Mouse (Mus musculus) urinary bladder, postnatal 25 days (tissue): ENCODE measurements around the gene Glod5.
"Not testable (repeated sequence)": the region's sequence is repeated elsewhere in the genome, so short reads cannot be mapped to it uniquely, and the experiment has no call there.

Experiments used
- DNase-seq: peaks from one replicate; pipeline ENCODE4 v3.0.0; 2022; ENCODE audit warnings: low spot score

Glod5 gene

DNA sequence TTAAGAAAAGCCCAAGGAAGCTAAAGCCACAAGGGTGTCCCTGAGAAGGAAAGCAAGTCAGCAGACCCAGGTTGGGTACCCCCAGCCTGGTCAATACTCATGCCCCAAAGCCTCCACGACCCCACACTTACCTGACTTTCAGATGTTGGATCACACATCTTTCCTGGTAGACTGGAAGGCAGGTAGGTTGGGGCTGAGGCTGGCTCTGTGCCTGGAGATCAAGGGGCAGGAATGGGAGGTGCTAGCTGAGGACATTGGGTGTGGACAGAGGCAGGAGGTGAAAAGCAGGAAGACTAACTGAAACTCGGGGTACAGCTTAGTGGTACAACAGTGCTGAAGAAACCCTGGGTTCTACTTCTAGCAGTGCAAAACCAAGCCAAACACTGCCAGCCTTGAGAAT is at the start of gene Glod5:
Gene Glod5 (minus strand): TSS at position 207 of the 400 bp plus-strand sequence.
- DNase-seq: no peak

DNA sequence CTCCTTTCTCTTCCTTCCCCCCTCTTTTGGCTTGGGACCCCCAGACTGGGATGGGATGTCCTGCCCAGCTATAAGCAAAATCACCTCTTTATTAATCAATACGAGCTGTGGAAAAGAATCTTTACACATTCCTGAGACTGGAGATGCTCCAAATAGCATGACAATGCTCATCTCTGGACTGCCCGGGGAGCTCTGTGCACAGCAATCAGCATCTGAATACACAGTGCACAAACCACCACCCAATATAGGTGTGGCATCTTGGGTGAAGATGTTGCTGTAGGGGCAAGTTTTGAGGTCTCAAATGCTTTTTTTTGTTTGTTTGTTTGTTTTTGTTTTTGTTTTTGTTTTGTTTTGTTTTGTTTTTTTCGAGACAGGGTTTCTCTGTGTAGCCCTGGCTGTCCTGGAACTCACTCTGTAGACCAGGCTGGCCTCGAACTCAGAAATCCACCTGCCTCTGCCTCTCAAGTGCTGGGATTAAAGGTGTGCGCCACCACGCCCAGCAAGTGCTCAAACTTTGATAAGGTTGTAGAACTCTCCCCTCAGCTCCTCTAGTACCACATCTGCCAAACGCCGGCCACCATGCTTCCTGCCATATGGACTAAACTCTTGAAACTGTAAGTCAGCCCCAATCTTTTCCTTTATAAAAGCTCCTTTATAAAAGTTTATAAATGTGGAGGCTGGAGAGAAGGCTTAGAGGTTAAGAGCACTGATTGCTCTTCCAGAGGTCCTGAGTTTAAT is 32.9 kb upstream of the Glod5 start:
- DNase-seq: not testable (repeated sequence)

DNA sequence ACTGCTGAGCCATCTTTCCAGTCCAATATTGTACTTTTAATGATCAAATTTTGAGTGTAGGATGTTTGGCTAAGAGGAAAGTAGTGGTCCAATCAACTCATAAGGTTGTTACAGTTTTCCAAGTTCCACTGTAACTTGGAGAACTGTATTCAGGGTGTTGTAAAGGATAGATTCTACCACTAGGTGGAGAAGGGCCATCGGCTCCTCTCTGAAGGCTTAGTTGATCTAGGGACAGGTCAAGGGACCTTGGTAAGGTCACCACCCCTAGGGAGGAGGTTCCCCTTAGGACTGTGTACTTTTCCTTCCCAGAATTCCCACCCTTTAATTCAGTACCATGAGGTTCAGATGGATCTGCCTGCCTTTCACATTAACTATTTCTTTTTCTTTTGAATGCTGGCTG is 14.7 kb upstream of the Glod5 start:
- DNase-seq: no peak

- DNase-seq: no peak
These were observed 8.5 kb upstream of the Glod5 start for GRCm38 (mm10) chrX:8026811-8027210.

GRCm38 (mm10) chrX:8024795-8025194 is 6.5 kb upstream of the Glod5 start:
- no peak for DNase-seq

DNA sequence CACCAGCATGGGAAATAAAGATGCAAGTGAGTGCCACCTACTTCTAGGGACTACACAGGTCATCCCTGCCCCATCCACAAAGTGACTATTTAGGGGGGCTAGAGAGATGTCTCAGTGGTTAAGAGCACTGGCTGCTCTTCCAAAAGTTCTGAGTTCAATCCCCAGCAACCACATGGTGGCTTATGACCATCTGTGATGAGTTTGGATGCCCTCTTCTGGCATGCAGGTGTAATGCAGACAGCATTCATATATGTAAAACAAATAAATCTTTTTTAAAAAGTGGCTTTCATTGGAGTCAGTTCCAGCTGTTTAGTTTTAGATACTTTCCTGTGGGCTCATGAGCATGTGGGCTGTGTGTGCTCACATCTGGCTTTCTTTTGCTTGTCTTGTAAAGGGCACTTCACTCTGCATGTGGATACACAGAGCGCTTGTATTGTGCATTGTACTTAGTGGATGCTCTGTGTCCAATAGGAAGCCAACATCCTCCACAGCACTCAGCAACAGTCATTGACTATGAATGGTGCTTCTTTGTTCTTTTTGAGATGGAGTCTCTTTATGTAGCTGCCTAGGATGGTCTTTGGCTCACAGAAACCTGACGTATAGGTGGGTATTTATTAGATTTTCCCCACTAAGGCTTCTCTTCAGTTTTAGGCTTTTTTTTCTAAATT is 2.0 kb upstream of the Glod5 start:
- no peak for DNase-seq

DNA sequence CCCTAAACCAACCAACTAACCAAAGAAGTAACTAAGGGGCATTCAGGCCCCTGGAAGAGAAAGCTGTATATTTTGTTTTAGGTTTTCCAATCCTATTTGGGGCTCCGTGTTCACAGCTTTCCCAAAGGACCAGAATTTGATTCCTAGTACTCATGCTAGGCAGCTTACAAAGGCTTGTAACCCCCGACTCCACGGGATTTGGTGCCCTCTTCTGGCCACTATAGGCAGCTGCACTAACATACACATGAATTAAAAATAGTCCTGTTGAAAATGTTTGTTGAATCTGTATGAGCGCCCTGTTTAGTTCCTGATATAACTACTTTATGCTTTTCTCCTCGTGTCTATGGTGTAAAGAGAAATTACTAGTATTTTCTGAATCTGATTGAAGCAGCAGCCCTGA is 1.1 kb downstream of the Glod5 start:
- peak; percentile 12 for DNase-seq

DNA sequence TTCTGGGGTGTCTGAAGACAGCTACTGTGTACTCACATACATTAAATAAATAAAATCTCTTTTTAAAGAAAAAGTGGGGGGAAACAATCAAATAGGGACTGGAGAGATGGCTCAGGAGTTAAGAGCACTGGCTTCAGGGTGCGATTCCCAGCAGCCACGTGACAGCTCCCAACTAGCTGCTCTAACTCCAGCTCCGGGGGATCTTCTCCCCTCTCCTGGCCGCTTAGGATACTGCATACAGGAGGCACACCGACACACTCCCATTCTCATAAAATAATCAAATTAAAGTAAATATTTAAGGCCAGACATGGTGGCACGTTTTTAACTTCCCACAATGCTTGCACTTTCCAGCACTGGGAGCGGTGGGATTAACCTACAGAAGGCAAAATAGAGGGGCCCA is 2.6 kb downstream of the Glod5 start:
- peak; percentile 4 for DNase-seq

DNA sequence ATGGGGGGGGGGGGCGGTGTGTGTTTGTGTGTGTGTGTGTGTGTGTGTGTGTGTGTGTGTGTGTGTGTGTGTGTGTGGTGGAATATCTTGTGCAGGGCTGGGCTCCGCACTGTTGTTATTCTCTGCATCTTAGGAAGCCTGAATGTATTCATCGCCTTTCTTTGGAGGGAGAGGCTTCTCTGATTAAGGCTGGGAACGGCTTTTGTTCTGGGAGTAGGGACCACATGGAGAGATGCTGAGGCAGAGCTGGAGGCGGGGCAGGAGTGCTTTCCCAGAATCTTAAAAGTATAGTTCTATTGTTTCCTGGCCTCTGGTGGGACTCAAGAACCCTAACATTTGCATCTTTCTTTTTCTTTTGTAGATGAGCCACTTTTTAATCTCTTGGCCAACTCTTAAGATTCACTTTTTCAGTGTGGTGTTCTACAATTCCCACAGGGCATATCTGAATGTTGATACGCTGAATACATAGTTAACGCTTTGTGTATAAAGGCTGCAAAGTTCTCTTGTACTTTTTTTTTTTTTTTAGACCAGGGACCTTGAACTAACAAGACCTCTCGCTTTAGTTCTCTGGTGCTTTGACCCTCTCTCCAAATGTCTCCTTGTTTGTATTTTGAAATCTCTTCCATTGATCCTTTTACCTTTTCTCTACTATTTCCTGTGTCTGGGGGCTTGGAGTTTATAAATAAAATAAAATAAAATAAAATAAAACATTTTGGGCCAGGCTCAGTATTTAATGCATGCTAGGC is 4.5 kb downstream of the Glod5 start:
- DNase-seq: no peak

DNA sequence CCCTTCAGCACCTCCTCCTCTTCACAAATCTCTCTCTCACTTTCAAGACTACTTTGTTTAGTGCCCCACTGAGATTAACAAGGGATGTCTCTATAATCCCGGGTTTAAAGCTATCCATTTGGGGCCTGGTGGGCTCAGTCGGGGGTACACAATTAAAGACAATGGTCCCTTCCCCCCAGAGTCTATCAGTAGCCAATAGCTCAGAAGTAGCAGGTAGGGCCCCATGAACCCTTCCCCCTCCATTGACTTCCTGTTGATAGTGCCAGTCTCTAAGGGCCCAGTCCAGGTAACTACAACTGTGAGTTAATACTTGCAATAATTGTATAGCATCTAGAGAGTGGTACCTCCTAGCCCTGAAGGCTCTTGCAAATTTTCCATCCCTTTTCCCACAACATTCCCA is 5.1 kb downstream of the Glod5 start:
- DNase-seq: no peak

GRCm38 (mm10) chrX:8009356-8009755 is 8.9 kb downstream of the Glod5 start:
- DNase-seq: not testable (repeated sequence)

DNA sequence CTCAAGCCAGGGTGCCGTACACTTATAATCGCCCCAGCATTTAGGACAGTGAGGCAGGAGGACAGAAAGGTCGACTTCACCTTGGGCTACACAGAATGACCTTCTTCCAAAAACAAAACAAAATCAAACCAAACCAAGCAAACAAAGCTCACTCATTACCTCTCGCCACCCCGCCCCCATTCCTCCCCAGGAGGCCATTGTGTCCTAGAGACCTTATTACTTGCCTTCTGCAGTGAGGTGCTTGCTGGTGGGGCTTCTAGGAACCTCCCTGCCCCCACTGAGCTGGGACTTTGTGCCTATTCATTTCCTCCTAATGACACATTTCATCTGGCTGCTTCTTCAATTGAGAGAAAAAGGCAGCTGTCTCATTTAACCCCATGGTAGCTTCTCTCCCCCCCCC is 9.7 kb downstream of the Glod5 start:
- no peak for DNase-seq

DNA sequence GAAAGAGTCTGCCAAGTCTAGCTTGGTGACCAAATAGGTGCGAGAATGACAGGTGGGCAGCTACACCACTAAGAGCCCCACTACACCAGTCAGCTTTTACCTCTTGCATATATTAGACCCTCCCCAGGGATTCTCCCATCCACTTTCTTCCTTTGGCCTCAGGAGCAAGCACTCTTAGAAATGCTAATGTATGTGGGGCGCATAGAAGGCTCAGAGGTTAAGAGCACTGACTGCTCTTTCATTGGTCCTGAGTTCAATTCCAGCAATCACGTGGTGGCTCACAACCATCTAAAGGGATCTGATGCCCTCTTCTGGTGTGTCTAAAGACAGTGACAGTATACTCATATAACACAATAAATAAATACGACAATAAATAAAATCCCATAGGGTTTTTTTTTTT is 15.3 kb downstream of the Glod5 start:
- DNase-seq: no peak

- no peak for DNase-seq
These were observed 16.3 kb downstream of the Glod5 start for GRCm38 (mm10) chrX:8002001-8002400.

- no peak for DNase-seq
These were observed 17.6 kb downstream of the Glod5 start for GRCm38 (mm10) chrX:8000546-8001192.

GRCm38 (mm10) chrX:7993068-7993735 is 25.1 kb downstream of the Glod5 start:
- DNase-seq: no peak

- no peak for DNase-seq
These were observed 25.8 kb downstream of the Glod5 start for GRCm38 (mm10) chrX:7992379-7993067.

DNA sequence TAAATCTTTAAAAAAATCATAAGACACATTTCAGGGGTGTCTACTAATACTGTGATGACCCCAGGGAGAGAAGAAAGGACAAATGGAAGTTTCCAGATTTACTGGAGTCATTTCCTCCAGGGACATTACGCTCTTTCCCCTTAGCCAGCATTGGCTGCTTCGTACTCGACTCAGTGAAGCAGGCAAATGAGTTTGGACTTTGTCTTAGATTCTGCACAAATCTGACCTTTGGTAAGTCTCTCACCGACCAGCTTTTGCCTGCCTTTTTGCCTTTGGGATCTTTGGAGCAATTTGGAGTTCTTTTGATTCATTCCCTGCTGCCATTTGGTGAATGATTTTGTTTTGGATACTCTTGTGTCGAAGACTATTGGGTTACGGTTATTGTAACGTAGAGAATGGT is 36.9 kb downstream of the Glod5 start:
- no peak for DNase-seq

DNA sequence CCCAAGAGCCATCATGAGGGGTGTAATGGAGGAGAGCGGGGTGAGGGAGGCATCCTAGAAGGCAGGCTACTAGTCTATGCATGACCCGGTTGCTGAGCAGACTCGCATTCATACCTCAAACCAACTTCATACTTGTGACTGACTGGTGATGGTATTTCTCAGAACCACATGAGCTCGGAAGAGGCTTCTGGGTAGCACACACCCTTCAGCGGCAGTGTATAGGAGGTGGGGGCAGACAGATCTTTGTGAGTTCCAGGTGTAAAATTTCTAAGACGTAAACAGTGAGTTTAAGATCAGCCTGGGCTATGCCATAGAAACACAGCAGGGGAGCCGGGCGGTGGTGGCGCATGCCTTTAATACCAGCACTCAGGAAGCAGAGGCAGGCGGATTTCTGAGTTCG is 40.4 kb downstream of the Glod5 start, which contains the start of gene Gata1:
Gene Gata1 (minus strand): TSS at position 180 of the 400 bp plus-strand sequence.
- no peak for DNase-seq

- DNase-seq: no peak
These were observed 47.0 kb downstream of the Glod5 start for GRCm38 (mm10) chrX:7971292-7971691.

- DNase-seq: no peak
These were observed 49.4 kb downstream of the Glod5 start for GRCm38 (mm10) chrX:7968899-7969298.
